Mouse (Mus musculus) spleen, adult 2 months (tissue): ENCODE measurements around the gene Cks1b.

ENCODE experiments used
- CTCF ChIP-seq: fragments of 200-500 bp; IDR thresholded peaks from 2 replicates; pipeline ENCODE4 v1.5.1; 2011; ENCODE audit warnings: mild to moderate bottlenecking, inconsistent platforms; ENCODE audit not compliant: insufficient read depth, insufficient read length, insufficient replicate concordance; ENCODE audit errors: extremely low read depth
- POLR2A ChIP-seq: fragments of 200-500 bp; IDR thresholded peaks from 2 replicates; pipeline ENCODE4 v1.6.1; 2011; ENCODE audit warnings: low read depth, low read length, inconsistent platforms

GRCm38 (mm10) chr3:89409701-89410100, 8.5 kb downstream of the Cks1b start:
- TF ChIP-seq CTCF, result no peak
- no peak for TF ChIP-seq POLR2A
